Mouse (Mus musculus): ENCODE data around the gene Chadl. TPM values are rescaled to one million over a fixed set of nuclear protein-coding genes. Genes with fewer than 3 reads are reported as not detected.
A peak's percentile ranks its signal among the peaks of the same experiment; 100 is the strongest.
"Not testable (repeated sequence)": the region's sequence is repeated elsewhere in the genome, so short reads cannot be mapped to it uniquely, and the experiment has no call there.

The Chadl gene
- total RNA-seq (2021), result 1 to 10 TPM in 1 of 2 experiments, under 1 TPM in 1; 0.67 to 1.4 TPM
- long read RNA-seq, experiment 1, partial matches to known transcripts, result 1 of 3 reads
- long read RNA-seq, experiment 1, other reads (novel, unspliced or antisense), result 0 of 3 reads
- long read RNA-seq, experiment 2, partial matches to known transcripts, result 0 of 2 reads
- long read RNA-seq, experiment 2, other reads (novel, unspliced or antisense), result 0 of 2 reads

DNA sequence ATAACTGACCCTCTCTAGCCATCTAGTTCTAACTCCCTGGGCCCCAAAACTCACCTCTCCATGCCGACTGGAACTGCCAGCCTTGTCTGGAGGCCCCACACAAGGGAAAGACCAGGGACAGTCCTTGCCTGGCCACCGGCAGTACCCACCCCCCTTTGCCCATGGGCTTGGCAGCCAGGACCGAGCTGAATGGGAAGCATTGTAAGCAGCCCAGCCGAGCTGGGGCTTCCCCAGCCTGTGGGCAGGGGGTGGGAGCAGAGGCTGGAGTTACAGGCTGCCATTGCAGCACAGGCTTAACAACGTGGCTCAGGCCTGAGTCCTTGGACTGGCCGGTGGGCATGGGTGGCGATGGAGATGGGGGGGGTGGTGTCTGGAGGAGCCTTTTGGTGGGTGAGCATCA lies at the start of gene Chadl:
Gene Chadl, minus strand, starts transcription at position 113 of the 400 bp plus-strand sequence.
- DNase-seq, result no peak
- intact Hi-C loops (cut with DNase I), result no loop called here

- DNase-seq, result peak in 1 of 2 experiments; percentile 36
- intact Hi-C loops (cut with DNase I), result loop anchor here (5.0 kb wide), 1 partner anchor 47 kb away; no protein-coding TSS in a partner anchor
These were observed 48.6 kb upstream of the Chadl start for GRCm38 (mm10) chr15:81745601-81746114.

DNA sequence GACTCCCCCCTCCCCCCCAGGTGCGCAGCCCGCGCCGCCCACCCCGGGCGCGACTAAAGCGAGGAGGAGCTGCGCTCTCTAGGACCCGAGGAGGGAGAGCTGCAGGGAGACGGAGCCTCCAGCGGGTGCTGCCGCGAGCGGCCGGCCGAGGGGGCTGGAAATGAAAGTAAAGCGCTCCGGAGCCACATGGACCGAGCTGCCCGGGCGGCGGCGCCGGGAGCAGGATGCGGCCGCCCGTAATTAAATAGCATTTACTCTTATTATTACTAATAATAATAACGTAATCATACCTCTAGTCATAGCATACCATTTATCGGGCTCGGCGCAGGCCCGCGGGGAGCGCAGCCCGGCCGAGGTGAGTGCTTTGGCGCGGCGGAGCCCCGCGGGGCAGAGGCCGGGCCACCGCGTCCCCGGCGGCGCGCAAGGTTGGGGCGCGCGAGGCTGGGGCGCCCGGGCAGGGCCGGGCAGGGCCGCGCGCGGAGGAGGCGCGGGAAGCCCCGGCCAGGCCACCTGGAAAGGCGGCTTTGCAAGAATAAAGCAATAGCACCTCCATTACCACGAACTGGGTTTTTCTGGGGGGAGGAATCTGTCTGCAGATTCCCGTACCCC lies 48.0 kb upstream of the Chadl start, which contains the start of the genes Zc3h7b and Rangap1:
Gene Zc3h7b, plus strand, starts transcription at position 66 of the 609 bp plus-strand sequence.
Gene Rangap1, minus strand, starts transcription at position 539 of the 609 bp plus-strand sequence.
- DNase-seq, result peak; percentile 56 to 70
- intact Hi-C loops (cut with DNase I), result loop anchor here (5.0 kb wide), 1 partner anchor 47 kb away; no protein-coding TSS in a partner anchor

DNA sequence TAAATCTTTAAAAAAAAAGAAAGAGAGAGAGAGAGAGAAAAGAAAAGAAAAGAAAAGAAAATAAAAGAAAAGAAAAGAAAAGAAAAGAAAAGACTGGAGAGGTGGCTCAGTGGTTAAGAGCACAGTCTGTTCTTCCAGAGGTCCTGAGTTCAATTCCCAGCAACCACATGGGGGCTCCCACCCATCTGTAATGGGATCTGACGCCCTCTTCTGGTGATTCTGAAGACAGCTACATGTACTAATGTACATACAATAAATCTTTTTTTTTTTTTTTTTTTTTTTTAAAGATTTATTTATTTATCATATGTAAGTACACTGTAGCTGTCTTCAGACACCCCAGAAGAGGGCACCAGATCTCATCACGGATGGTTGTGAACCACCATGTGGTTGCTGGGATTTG lies 45.3 kb upstream of the Chadl start:
- intact Hi-C loops (cut with DNase I); DNase-seq: not testable (repeated sequence)

- DNase-seq, result no peak
- intact Hi-C loops (cut with DNase I), result loop anchor here (5.0 kb wide), 1 partner anchor 177 kb away; no protein-coding TSS in a partner anchor
These were observed 42.8 kb upstream of the Chadl start for GRCm38 (mm10) chr15:81739924-81740323.

- DNase-seq, result no peak
- intact Hi-C loops (cut with DNase I), result loop anchor here (5.0 kb wide), 1 partner anchor 178 kb away; no protein-coding TSS in a partner anchor
These were observed 42.2 kb upstream of the Chadl start for GRCm38 (mm10) chr15:81739296-81739695.

DNA sequence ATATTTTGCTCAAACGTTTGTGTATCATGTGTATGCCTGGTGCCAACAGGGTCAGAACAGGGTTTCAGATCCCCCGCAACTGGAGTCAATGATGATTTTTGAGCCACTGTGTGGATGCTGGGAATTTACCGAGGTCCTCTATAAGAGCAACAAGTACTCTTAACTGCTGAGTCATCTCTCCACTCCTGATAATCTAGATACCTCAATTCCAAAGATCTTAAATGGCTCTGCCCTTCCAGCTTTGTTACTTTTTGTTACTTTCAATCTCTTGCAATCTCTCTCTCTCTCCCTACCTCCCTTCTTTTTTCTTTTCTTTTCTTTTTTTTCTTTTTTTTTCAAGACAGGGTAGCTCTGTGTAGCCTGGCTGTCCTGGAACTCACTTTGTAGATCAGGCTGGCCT lies 38.0 kb upstream of the Chadl start:
- DNase-seq, result no peak
- intact Hi-C loops (cut with DNase I), result loop anchor here (5.0 kb wide), 1 partner anchor 182 kb away; no protein-coding TSS in a partner anchor

DNA sequence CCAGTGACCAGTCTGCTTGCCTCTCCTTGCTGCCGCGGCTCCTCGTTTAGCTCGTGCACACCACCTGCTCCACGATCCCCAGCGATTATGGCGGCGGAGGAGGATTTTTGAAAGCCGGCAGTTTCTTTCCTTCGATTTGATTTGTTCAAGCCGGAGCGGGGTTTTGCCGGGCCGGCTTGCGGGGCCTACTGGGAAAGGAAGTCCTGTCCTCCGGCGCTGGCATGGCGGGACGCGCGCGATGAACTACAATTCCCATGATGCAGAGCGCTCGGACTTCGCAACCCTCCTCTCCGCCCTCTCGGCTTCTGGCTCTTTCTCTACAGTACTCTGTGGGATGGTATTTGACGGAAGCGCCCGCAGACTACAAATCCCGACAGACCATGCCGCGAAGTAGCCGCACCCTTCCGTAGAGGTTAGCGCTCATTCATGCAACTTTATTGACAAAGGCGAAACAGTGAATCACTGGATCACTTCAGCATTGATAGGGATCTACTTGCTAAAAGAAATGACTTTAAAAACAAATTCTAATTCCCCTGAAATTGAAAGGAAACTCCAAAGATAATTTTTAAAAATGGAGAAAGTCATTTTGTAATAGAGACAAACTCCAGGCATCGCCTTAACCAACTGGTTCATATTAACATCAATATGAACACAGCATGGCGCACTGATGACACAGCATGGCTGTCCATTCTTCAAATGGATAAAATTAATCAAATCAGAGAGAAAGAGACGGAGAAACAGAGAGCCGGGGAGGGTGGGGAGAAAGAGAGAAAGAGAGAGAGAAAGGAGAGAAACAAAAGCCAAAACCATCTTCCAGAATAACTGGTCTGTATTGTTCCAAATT lies 32.9 kb upstream of the Chadl start:
- intact Hi-C loops (cut with DNase I), result no loop called here
- DNase-seq, result peak; percentile 95 to 96

DNA sequence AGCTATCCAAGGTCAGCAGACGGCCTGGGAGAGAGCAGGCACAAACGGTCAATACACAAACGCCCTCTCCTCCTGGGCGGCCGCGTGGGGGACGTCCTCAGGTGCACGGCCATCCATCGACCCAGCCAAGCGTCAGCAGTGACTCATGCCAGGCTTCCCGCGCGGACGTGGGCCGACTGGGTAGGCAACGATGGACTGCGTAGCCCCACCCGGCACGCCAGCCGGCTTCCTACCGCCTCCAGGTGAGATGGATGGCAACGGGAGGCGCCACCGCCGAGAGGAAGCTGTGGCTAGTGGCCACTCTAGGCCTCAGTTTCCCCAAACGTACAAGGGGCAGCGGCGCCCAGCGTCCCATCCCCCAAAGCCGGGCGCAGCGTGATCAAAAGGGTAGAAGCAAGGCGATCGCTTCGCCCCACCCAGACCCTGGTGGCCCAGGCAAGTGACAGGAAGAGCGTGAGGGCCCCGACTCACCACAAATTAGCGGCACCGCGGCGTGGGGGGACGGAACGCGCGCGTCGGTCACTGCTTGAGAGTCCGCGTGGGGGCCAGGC lies 32.2 kb upstream of the Chadl start:
- intact Hi-C loops (cut with DNase I), result no loop called here
- no peak for DNase-seq

GRCm38 (mm10) chr15:81725965-81726364 lies 28.9 kb upstream of the Chadl start:
- intact Hi-C loops (cut with DNase I), result no loop called here
- DNase-seq, result no peak

DNA sequence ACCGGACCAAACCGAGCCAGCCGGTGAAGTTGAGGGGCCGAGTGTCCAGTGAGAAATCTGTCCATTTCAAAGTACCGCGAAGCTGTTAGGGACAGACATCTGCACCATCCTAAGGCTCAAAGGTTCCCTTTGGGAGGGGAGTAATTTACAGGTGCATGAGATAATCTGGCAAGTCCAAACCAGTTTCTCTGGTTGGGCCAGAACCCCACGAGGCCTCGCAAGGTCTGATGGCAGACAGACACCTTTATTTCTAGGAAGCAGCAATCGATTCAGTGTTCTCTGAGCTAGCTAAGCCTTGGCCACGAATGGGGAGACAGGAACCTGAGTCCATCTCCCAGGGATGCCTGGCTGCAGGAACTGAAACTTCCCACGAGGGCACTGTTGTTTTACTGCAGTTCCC lies 26.6 kb upstream of the Chadl start:
- DNase-seq, result no peak
- intact Hi-C loops (cut with DNase I), result no loop called here

DNA sequence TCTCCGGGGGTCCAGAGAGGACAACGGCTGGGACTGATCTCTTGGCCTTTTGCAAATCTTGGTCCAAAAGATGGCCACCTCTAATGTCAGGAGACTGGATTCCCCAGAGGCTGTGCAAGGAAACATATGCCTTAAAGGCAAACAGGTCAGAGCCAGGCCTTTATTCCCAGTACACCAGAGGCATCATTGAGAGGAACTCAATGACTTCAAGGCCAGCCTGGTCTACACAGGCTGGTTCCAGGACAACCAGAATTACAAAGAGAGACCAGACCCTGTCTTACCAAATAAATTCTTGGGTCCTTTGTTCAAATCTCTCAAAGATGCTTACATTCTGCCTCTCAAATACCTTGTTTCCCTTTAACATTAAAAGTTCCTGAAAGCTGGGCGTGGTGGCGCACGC lies 25.3 kb upstream of the Chadl start:
- intact Hi-C loops (cut with DNase I), result no loop called here
- no peak for DNase-seq

DNA sequence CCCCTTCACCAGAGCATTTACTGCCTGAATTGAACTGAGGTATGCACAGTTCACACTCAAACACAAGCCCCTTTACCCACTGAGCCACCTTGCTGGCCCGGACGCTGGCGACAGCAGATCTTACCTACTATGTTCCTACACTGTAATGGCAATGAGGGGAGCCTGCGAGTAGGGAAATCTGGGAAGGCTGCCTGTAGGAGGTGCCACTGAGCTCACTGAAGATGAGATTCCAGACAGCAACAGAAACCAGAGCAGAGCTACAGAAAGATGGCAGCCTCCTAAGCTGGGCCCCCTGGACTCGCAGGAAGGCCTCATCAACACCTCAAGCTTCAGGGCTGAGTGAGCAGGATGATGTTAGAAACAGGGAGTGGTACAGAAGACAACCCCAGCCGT lies 22.0 kb upstream of the Chadl start:
- no peak for DNase-seq
- intact Hi-C loops (cut with DNase I), result no loop called here

GRCm38 (mm10) chr15:81718336-81719138 lies 21.4 kb upstream of the Chadl start:
- intact Hi-C loops (cut with DNase I), result no loop called here
- no peak for DNase-seq

- DNase-seq, result no peak
- intact Hi-C loops (cut with DNase I), result no loop called here
These were observed 16.7 kb upstream of the Chadl start for GRCm38 (mm10) chr15:81713742-81714141.

DNA sequence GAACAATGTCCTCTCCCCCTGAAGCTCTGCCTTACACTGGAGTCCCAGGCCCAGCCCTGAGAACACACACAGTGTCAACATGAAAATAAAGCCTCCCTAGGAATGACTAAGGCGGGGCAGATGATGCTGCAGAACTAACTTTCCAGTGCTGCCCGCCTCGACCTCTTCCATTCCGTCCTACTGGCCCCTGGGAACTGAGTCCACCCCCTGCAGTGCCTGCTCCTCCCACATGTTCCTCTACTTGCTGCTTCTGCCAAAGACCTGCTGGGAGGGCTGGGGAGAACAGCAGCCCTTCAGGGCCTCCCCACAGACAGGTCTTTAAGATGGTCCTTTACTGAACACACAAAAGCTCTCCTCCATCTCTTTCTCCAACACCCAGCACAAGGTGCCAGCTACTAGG lies 13.7 kb upstream of the Chadl start:
- DNase-seq, result no peak
- intact Hi-C loops (cut with DNase I), result no loop called here

DNA sequence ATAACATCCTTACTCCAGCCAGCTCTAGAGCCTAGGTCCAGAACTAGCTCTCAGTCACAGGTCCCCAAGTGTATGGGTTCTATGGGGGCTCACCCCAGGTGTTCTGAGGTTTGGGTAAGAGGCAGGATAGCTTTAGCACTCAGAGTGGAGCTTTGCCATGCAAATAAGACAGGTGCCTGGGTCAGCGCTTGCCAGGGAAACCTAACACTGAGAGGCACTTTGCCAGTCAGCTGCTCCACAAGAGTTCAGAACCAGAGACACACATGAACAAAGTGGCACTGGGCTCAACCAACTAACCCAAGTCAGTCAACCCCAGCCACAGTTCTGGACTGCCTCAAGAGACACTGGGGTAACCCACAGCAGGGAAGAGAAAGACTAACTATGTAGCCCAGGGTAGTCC lies 12.6 kb upstream of the Chadl start:
- intact Hi-C loops (cut with DNase I), result no loop called here
- no peak for DNase-seq

- intact Hi-C loops (cut with DNase I), result no loop called here
- no peak for DNase-seq
These were observed 11.9 kb upstream of the Chadl start for GRCm38 (mm10) chr15:81708991-81709390.

- intact Hi-C loops (cut with DNase I), result no loop called here
- DNase-seq, result no peak
These were observed 6.0 kb upstream of the Chadl start for GRCm38 (mm10) chr15:81703094-81703489.

Data from gastrocnemius, postnatal 36 days (tissue).